Mouse (Mus musculus) C2C12 (cell line): ENCODE data around the gene Rad51b. TPM values are rescaled to one million over a fixed set of nuclear protein-coding genes. Genes with fewer than 3 reads are reported as not detected.

Experiments used
- H3K27me3 ChIP-seq: one replicate; pipeline ENCODE4 v1.6.1; 2011; ENCODE audit not compliant: control insufficient read depth, insufficient read depth, insufficient read length
- H3K36me3 ChIP-seq: one replicate; pipeline ENCODE4 v1.6.1; 2011; ENCODE audit not compliant: control insufficient read depth, insufficient read depth
- H3K4me3 ChIP-seq: one replicate; pipeline ENCODE4 v1.5.1; 2011; ENCODE audit warnings: mild to moderate bottlenecking, control low read depth; ENCODE audit not compliant: poor library complexity, insufficient read depth, severe bottlenecking
- H3K79me2 ChIP-seq: one replicate; pipeline ENCODE4 v1.6.1; 2011; ENCODE audit not compliant: control insufficient read depth, insufficient read depth
- H3K79me3 ChIP-seq: one replicate; pipeline ENCODE4 v1.6.1; 2011; ENCODE audit warnings: low read depth, control low read depth
- H3ac ChIP-seq: one replicate; pipeline ENCODE3; 2011; ENCODE audit warnings: low read depth; ENCODE audit not compliant: control insufficient read depth, insufficient read length
- CEBPB ChIP-seq: IDR thresholded peaks from one replicate; pipeline ENCODE4 v1.6.1; 2011; ENCODE audit warnings: low read depth, mild to moderate bottlenecking, control low read depth, moderate library complexity
- CTCF ChIP-seq: IDR thresholded peaks from one replicate; pipeline ENCODE4 v1.5.1; 2011; ENCODE audit not compliant: control insufficient read depth, insufficient read depth, insufficient read length
- FOSL1 ChIP-seq: IDR thresholded peaks from one replicate; pipeline ENCODE4 v1.8.0; 2011; ENCODE audit warnings: mild to moderate bottlenecking, low read length; ENCODE audit not compliant: poor library complexity, insufficient read depth, severe bottlenecking
- MAX ChIP-seq: IDR thresholded peaks from one replicate; pipeline ENCODE4 v1.6.1; 2011; ENCODE audit warnings: mild to moderate bottlenecking, control low read depth
- MYOD1 ChIP-seq: IDR thresholded peaks from one replicate; pipeline ENCODE4 v1.6.1; 2011; ENCODE audit warnings: low read depth; ENCODE audit not compliant: control insufficient read depth, insufficient read length
- MYOG ChIP-seq: IDR thresholded peaks from one replicate; pipeline ENCODE4 v1.6.1; 2011; ENCODE audit not compliant: control insufficient read depth, insufficient read length; ENCODE audit errors: extremely low read depth
- USF1 ChIP-seq: IDR thresholded peaks from one replicate; pipeline ENCODE4 v1.6.1; 2011; ENCODE audit warnings: low read depth, mild to moderate bottlenecking, control low read depth, moderate library complexity
- polyA plus RNA-seq: library from polyadenylated mRNA; unstranded; fragments of >200 nt; fragmentation: generic; extraction: Trizol; gene quantifications from one replicate; pipeline ENCODE4 v1.2.1, GENCODE M21; 2012; ENCODE audit warnings: missing spikeins

Rad51b gene
- polyA plus RNA-seq, 1 experiment: 1.3 TPM

GRCm38 (mm10) chr12:79843002-79843401 lies 545.9 kb downstream of the Rad51b start:
- Histone ChIP-seq H3K27me3 (no peaks in the 10 kb centered on the region), H3K4me3 (no peak overlapping the region), H3K36me3 (no peaks in the 10 kb centered on the region), H3K79me3 (no peaks in the 10 kb centered on the region), H3K79me2 (no peaks in the 10 kb centered on the region), H3ac (no peak overlapping the region)
- TF ChIP-seq MYOG (no peak), MYOD1 (no peak), FOSL1 (no peak), CTCF (no peak), CEBPB (no peak), MAX (no peak)

- TF ChIP-seq CTCF: no peak
- TF ChIP-seq USF1: no peak
- TF ChIP-seq MAX: no peak
- no peak for TF ChIP-seq MYOG
- TF ChIP-seq MYOD1: no peak
- no peaks in the 10 kb centered on the region for H3K36me3 ChIP-seq
- H3K27me3 ChIP-seq: no peaks in the 10 kb centered on the region
- no peaks in the 10 kb centered on the region for H3K79me2 ChIP-seq
- no peak overlapping the region for H3ac ChIP-seq
- no peak overlapping the region for H3K4me3 ChIP-seq
- H3K79me3 ChIP-seq: no peaks in the 10 kb centered on the region
Observed at GRCm38 (mm10) chr12:79843496-79843895, 546.4 kb downstream of the Rad51b start.

- Histone ChIP-seq H3ac (no peak overlapping the region), H3K4me3 (no peak overlapping the region), H3K79me2 (no peaks in the 10 kb centered on the region), H3K27me3 (no peaks in the 10 kb centered on the region), H3K79me3 (no peaks in the 10 kb centered on the region), H3K36me3 (no peaks in the 10 kb centered on the region)
- TF ChIP-seq MYOG: no peak
- no peak for TF ChIP-seq MYOD1
- no peak for TF ChIP-seq FOSL1
- no peak for TF ChIP-seq USF1
- no peak for TF ChIP-seq CEBPB
- TF ChIP-seq MAX: no peak
- TF ChIP-seq CTCF: no peak
Observed at GRCm38 (mm10) chr12:79846247-79847151, 549.4 kb downstream of the Rad51b start.

- TF ChIP-seq CTCF (no peak), MAX (no peak), CEBPB (no peak), USF1 (no peak), FOSL1 (no peak), MYOD1 (no peak), MYOG (no peak)
- Histone ChIP-seq H3K79me3 (no peaks in the 10 kb centered on the region), H3K79me2 (no peaks in the 10 kb centered on the region), H3K36me3 (no peaks in the 10 kb centered on the region), H3ac (no peak overlapping the region), H3K4me3 (no peak overlapping the region), H3K27me3 (no peaks in the 10 kb centered on the region)
Observed at GRCm38 (mm10) chr12:79848539-79848938, 551.5 kb downstream of the Rad51b start.

GRCm38 (mm10) chr12:79850021-79850420 lies 552.9 kb downstream of the Rad51b start:
- no peak overlapping the region for H3ac ChIP-seq
- no peaks in the 10 kb centered on the region for H3K79me3 ChIP-seq
- no peaks in the 10 kb centered on the region for H3K36me3 ChIP-seq
- H3K79me2 ChIP-seq: no peaks in the 10 kb centered on the region
- H3K27me3 ChIP-seq: no peaks in the 10 kb centered on the region
- no peak for TF ChIP-seq MAX
- TF ChIP-seq CTCF: no peak
- TF ChIP-seq CEBPB: no peak
- no peak for TF ChIP-seq USF1
- no peak for TF ChIP-seq MYOG
- TF ChIP-seq FOSL1: no peak
- no peak for TF ChIP-seq MYOD1
- no peak overlapping the region for H3K4me3 ChIP-seq

GRCm38 (mm10) chr12:79851898-79852297 lies 554.8 kb downstream of the Rad51b start:
- H3K27me3 ChIP-seq: no peaks in the 10 kb centered on the region
- H3ac ChIP-seq: no peak overlapping the region
- TF ChIP-seq CTCF (no peak), MYOD1 (no peak), MYOG (no peak)
- no peaks in the 10 kb centered on the region for H3K36me3 ChIP-seq
- no peaks in the 10 kb centered on the region for H3K79me2 ChIP-seq
- H3K79me3 ChIP-seq: no peaks in the 10 kb centered on the region
- no peak overlapping the region for H3K4me3 ChIP-seq
